In genomic region chr1:36557457-36558011, GRCm38 (mm10) we compare ENCODE assay signal across 8 mouse cellular contexts. TPM values are rescaled to one million over a fixed set of nuclear protein-coding genes. Genes with fewer than 3 reads are reported as not detected.
A peak's percentile ranks its signal among the peaks of the same experiment; 100 is the strongest.
DNase-seq lines count a peak whose midpoint lies in the region; ATAC-seq and TF ChIP-seq lines count a peak whose summit lies in the region.

No protein-coding gene starts in this region.

- peaks cover 86% of the 10 kb centered on the region for H3K27me3 ChIP-seq in G1E (ENCODE audit: insufficient read depth, low read length)
- H3K27me3 ChIP-seq in hindbrain, embryonic 10.5 days (ENCODE audit: insufficient read depth, poor library complexity, severe bottlenecking) = peaks cover 12% of the 10 kb centered on the region; the same call in 1 of the 2 replicates

- no peaks in the 10 kb centered on the region for H3K36me3 ChIP-seq in G1E (replicated peaks)
- peaks cover 31% of the 10 kb centered on the region for H3K36me3 ChIP-seq in hindbrain, embryonic 10.5 days

- no peaks in the 10 kb centered on the region for H3K9me3 ChIP-seq in G1E (replicated peaks)
- no peaks in the 10 kb centered on the region for H3K9me3 ChIP-seq in hindbrain, embryonic 10.5 days

- under 1% methylated on average over 48 of the region's 48 CpGs for WGBS in hindbrain, embryonic 10.5 days

- no peak for ATAC-seq in G1E (ENCODE audit: extremely low read depth, insufficient number of reproducible peaks, low FRiP score, poor library complexity, severe bottlenecking)

- peak overlapping the region; percentile 99 for H3K27ac ChIP-seq in hindbrain, embryonic 10.5 days

- H3K4me1 ChIP-seq in G1E (ENCODE audit: insufficient read depth, low read depth, low read length) = peaks cover 18% of the 10 kb centered on the region
- peaks cover 67% of the 10 kb centered on the region for H3K4me1 ChIP-seq in hindbrain, embryonic 10.5 days (replicated peaks)

- H3K4me3 ChIP-seq in G1E (ENCODE audit: low read depth, low read length) = peak overlapping the region; percentile 28; the same call in 1 of the 2 replicates
- peak overlapping the region; percentile 78 for H3K4me3 ChIP-seq in hindbrain, embryonic 10.5 days

- no peak for TF ChIP-seq CTCF in G1E (IDR thresholded peaks at IDR 0.05; ENCODE audit: low read depth, low read length)

- no peak for DNase-seq in G1E (ENCODE audit: low spot score)
- DNase-seq in cerebellum, adult 8-10 months = peak; percentile 73
- DNase-seq in frontal cortex, postnatal 25 days (ENCODE audit: low spot score in 2 of 2) = peak; percentile 45 to 54
- peak; percentile 87 for DNase-seq in hindbrain, embryonic 10.5 days (ENCODE audit: low spot score)
- DNase-seq in layer of hippocampus, postnatal 25 days (ENCODE audit: extremely low spot score in 1 of 2, low spot score in 1 of 2) = peak; percentile 55 to 57
- DNase-seq in lung, postnatal 14 days = peak; percentile 91
- peak; percentile 89 for DNase-seq in ovary, postnatal 36 days (ENCODE audit: low spot score)
- peak; percentile 83 for DNase-seq in yolk sac, embryonic 10.5 days (ENCODE audit: low spot score)

RNA-seq across cellular contexts. Expression of gene Sema4c, which starts 0.6 kb away (rescaled TPM):
- total RNA-seq in G1E (2014; fragmentation: Nextera tagmentation) (not detected in 2 replicates), G1E (2017) (0.17 and 0.87 TPM in 2 replicates)
- polyA plus RNA-seq in G1E (2012) = not detected in 2 replicates
- 25.4 and 29.6 TPM in 2 replicates for polyA plus RNA-seq in hindbrain, embryonic 10.5 days (2016; fragmentation: Nextera tagmentation; extraction: Ambion mirVana)
- total RNA-seq in layer of hippocampus, postnatal 25 days (2021) = 10 to 100 TPM; 12.7 to 14.0 TPM

RNA-seq across cellular contexts. Expression of gene Ankrd39, which starts 10.3 kb away (rescaled TPM):
- total RNA-seq in G1E (2014; fragmentation: Nextera tagmentation) (9.9 and 15.7 TPM in 2 replicates), G1E (2017) (11.9 and 12.3 TPM in 2 replicates)
- polyA plus RNA-seq in G1E (2012) = 15.7 and 17.3 TPM in 2 replicates
- polyA plus RNA-seq in hindbrain, embryonic 10.5 days (2016; fragmentation: Nextera tagmentation; extraction: Ambion mirVana) = 16.9 and 20.6 TPM in 2 replicates
- total RNA-seq in layer of hippocampus, postnatal 25 days (2021) = 10 to 100 TPM; 10.8 to 13.3 TPM

RNA-seq across cellular contexts. Expression of gene Gm42417, which starts 18.3 kb away (rescaled TPM):
- total RNA-seq in G1E (2014; fragmentation: Nextera tagmentation) (not detected in 2 replicates), G1E (2017) (not detected in 2 replicates)
- 0.15 and 0.25 TPM in 2 replicates for polyA plus RNA-seq in G1E (2012)
- 0.75 TPM in 1 of 2 replicates, not detected in the other for polyA plus RNA-seq in hindbrain, embryonic 10.5 days (2016; fragmentation: Nextera tagmentation; extraction: Ambion mirVana)
- under 1 TPM in 1 of 2 experiments, not detected in 1; 0.47 TPM for total RNA-seq in layer of hippocampus, postnatal 25 days (2021)

RNA-seq across cellular contexts. Expression of gene Ankrd23, which starts 20.9 kb away (rescaled TPM):
- total RNA-seq in G1E (2014; fragmentation: Nextera tagmentation) = 12.0 and 14.2 TPM in 2 replicates
- 14.8 and 16.6 TPM in 2 replicates for total RNA-seq in G1E (2017)
- 9.1 and 10.9 TPM in 2 replicates for polyA plus RNA-seq in G1E (2012)
- 15.7 and 18.0 TPM in 2 replicates for polyA plus RNA-seq in hindbrain, embryonic 10.5 days (2016; fragmentation: Nextera tagmentation; extraction: Ambion mirVana)
- total RNA-seq in layer of hippocampus, postnatal 25 days (2021) = 1 to 10 TPM; 5.4 to 7.7 TPM

RNA-seq across cellular contexts. Expression of gene Cnnm3, which starts 45.9 kb away (rescaled TPM):
- 22.2 and 28.2 TPM in 2 replicates for total RNA-seq in G1E (2014; fragmentation: Nextera tagmentation)
- total RNA-seq in G1E (2017) = 7.5 and 8.8 TPM in 2 replicates
- 31.1 and 39.0 TPM in 2 replicates for polyA plus RNA-seq in G1E (2012)
- 3.2 and 3.5 TPM in 2 replicates for polyA plus RNA-seq in hindbrain, embryonic 10.5 days (2016; fragmentation: Nextera tagmentation; extraction: Ambion mirVana)
- total RNA-seq in layer of hippocampus, postnatal 25 days (2021) = 10 to 100 TPM; 33.2 to 37.5 TPM

Comparison
In these comparisons a context has a peak if more than half of its experiments do, and no peak if none do; other contexts are left out.
1. RNA of gene Sema4c, which starts 0.6 kb away (total RNA-seq): 12.7 to 14.0 TPM in layer of hippocampus, postnatal 25 days; 0.17 to 0.87 TPM in G1E; every median in the first group is over 4 times any median in the second.